Mouse (Mus musculus) CH12.LX (cell line): ENCODE data around the gene Dstn.

Experiments
- CHD1 ChIP-seq: IDR thresholded peaks from 2 replicates; pipeline ENCODE4 v1.6.1; 2012; ENCODE audit warnings: low read depth, low read length, improper control_type of control experiment, inconsistent platforms
- CTCF ChIP-seq, 2 experiments: IDR thresholded peaks in 1 of 2; conservative IDR thresholded peaks in 1 of 2; 2 replicates each; pipeline ENCODE4 v1.5.1; 2011 to 2012; ENCODE audit warnings: low read depth in 2 of 2, low read length in 2 of 2, improper control_type of control experiment in 1 of 2, inconsistent platforms in 1 of 2, mild to moderate bottlenecking in 1 of 2, moderate library complexity in 1 of 2
- GABPA ChIP-seq: IDR thresholded peaks from 2 replicates; pipeline ENCODE4 v1.6.1; 2012; ENCODE audit warnings: low read depth, low read length, improper control_type of control experiment, inconsistent platforms; ENCODE audit not compliant: insufficient replicate concordance
- HCFC1 ChIP-seq: IDR thresholded peaks from 2 replicates; pipeline ENCODE4 v1.6.1; 2012; ENCODE audit warnings: low read depth, mild to moderate bottlenecking, inconsistent platforms, low read length, improper control_type of control experiment
- MAFK ChIP-seq: IDR thresholded peaks from 2 replicates; pipeline ENCODE4 v1.6.1; 2011; ENCODE audit warnings: low read length, improper control_type of control experiment; ENCODE audit not compliant: insufficient replicate concordance
- MEF2A ChIP-seq: IDR thresholded peaks from 2 replicates; pipeline ENCODE4 v1.6.1; 2014; ENCODE audit warnings: low read depth, mild to moderate bottlenecking, inconsistent platforms, low read length, improper control_type of control experiment, borderline replicate concordance
- POLR2A ChIP-seq: IDR thresholded peaks from 2 replicates; pipeline ENCODE4 v1.6.1; 2011; ENCODE audit warnings: low read depth, mild to moderate bottlenecking, improper control_type of control experiment, low read length
- SIN3A ChIP-seq: IDR thresholded peaks from 2 replicates; pipeline ENCODE4 v1.6.1; 2012; ENCODE audit warnings: low read length, improper control_type of control experiment, inconsistent platforms
- USF2 ChIP-seq: conservative IDR thresholded peaks from 2 replicates; pipeline ENCODE4 v1.6.1; 2011; ENCODE audit warnings: low read depth, low read length, improper control_type of control experiment
- ZKSCAN1 ChIP-seq: IDR thresholded peaks from 2 replicates; pipeline ENCODE4 v1.6.1; 2012; ENCODE audit warnings: low read depth, inconsistent platforms, low read length, improper control_type of control experiment, borderline replicate concordance

DNA sequence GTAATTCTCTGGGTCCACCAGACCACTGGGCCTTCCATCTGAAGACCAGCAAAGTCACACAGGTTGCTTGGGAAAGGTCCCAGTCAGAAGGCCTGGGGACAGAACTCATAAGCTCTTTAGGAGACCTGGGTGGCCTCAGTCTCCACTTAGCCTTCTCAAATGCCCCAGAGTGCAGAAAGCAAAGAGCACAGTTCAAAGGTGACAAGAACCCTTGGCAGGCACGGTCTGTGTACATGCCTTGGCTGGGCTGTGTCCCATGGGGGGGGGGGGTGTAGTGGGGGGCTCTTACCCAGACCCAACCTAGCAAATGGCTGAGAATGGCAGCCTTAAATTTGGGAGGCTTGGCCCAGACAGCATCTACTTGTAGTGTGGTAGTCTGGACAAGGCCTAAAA lies 35.9 kb downstream of the Dstn start:
- TF ChIP-seq POLR2A = no peak
- no peak for TF ChIP-seq HCFC1
- TF ChIP-seq CHD1 = no peak
- TF ChIP-seq SIN3A = no peak
- TF ChIP-seq ZKSCAN1 = no peak
- no peak for TF ChIP-seq CTCF (conservative IDR thresholded peaks at IDR 0.05 in 1 of 2, IDR thresholded peaks at IDR 0.05 in 1 of 2; ENCODE audit: low read depth in 2 of 2, low read length in 2 of 2)
- no peak for TF ChIP-seq USF2
- no peak for TF ChIP-seq GABPA
- no peak for TF ChIP-seq MEF2A
- TF ChIP-seq MAFK = no peak
